Mouse (Mus musculus) heart, postnatal 14 days (tissue): ENCODE data around the gene Rtl5. TPM values are rescaled to one million over a fixed set of nuclear protein-coding genes. Genes with fewer than 3 reads are reported as not detected.

Experiments
- DNase-seq, 2 experiments: peaks; one replicate each; pipeline ENCODE4 v3.0.0; 2021 to 2022
- intact Hi-C: fragments of 180-260 bp; cut with DNase I; formaldehyde crosslinking; loops from one replicate; pipeline ENCODE4 v1.15.1; 2025
- total RNA-seq, 2 experiments: library from RNA; stranded (reverse); gene quantifications; 2 replicates each; pipeline ENCODE4 v1.2.3; 2021

Rtl5 gene
- total RNA-seq, 2 experiments from 2014 or later: 1.6 to 2.7 TPM

DNA sequence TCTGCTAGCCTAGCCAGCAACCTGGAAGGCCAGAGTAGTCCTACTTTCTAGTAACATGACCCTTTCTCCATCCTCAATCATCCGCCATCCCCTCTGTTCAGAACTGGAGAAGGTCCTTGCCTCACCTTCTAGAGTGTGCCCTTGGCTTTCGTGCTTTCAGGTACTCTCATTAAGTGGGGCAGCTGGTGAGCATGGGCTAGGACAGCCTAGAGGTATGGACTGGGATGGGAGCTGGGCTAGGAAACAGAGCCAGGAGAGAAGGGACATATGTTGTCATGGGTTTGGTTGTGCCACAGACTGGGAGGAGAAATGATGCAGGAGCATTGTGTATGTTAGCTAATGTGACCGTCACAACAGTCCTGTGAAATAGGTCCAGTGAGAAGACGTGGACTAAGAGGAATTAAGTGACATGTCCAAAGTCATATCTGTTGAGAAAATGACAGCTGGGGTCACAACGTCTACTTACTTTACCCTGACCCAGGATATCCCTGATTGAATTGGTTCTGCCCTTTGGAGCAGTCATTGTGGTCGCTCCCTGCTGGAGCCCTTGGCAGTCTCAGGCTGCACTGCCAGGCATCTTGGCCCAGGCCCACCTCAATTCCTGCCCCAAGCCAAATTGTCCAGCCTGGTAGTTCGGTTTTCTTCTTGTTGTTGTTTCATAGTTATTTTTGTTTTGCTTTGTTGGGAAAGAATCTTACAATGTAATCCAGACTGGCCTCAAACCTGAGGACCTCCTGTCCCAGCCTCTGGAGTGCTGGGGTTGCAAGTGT, 51.4 kb downstream of the Rtl5 start:
- intact Hi-C loops: no loop called here

DNA sequence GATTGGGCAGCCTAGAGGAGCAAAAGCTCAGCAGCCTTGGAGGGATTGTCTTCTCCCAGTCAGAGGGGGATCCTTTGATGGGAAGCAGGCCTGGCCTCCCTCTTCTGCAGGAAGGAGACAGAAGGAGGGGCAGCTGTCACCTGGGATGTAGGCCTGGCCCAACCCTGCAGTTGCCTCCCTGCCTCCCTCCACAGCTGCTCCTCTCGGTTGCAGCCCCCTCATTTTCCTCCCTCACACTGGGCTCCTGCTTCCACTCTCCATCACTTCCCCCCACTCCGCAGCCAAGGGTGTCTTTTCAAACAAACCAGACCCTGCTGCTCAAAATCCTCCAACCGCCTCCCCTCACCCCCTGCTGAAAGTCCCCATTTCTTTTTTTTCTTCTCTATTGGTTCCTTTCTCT, 52.2 kb downstream of the Rtl5 start:
- intact Hi-C loops: no loop called here

More for the DNA sequence above, 51.4 kb downstream of the Rtl5 start:
- DNase-seq: no peak

DNA sequence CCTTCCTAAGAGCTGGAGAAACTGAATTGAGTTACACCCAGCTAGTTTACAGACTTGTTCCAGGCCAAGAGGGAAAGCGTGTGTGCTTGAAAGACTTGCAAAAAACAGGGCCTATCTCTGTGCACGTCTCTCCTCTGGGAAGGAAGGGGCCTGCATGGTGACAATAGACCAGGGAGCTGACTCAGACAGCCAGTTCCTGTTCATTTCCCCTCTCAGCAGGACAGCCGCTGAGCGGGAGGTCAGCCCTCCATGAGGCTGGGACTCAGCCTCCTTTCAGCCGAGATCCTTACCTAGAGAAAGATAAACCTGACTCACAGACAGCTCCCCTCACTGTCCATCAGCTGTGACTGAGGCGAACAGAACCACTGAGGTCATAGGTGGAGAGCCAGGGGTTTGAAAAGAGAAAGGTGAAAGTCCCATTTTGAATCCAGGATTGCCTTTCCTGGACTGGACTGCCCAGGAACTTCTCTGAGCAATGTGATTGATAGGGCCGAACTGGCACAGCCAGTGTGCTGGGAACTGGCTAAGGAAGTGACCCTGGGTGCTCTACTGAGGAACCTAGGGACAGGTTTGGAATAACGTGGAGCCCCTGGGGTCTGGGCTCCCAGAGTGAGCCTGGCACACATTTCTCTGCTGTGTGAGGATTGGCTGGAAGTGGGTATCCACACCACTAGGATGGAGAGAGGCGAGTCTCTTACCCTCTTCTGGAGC, 53.7 kb downstream of the Rtl5 start:
- DNase-seq: peak in 1 of 2 experiments; percentile 29
- intact Hi-C loops: no loop called here

More for the DNA sequence above, 52.2 kb downstream of the Rtl5 start:
- no peak for DNase-seq

Other genes starting within 250 kb of the Rtl5 start
- gene Nhsl2, start 221.9 kb downstream of the Rtl5 start, total RNA-seq: 1 to 10 TPM; 6.2 to 7.8 TPM
- 10 to 100 TPM; 15.3 to 28.4 TPM for gene Pin4, start 48.1 kb upstream of the Rtl5 start, total RNA-seq
- 1 to 10 TPM in 1 of 2 experiments, under 1 TPM in 1; 0.74 to 1.4 TPM for gene Ercc6l, start 85.8 kb upstream of the Rtl5 start, total RNA-seq
- 100 to 1,000 TPM; 608 to 817 TPM for gene Rps4x, start 118.1 kb upstream of the Rtl5 start, total RNA-seq
- 1 to 10 TPM; 4.2 to 4.4 TPM for gene Cited1, start 180.9 kb upstream of the Rtl5 start, total RNA-seq